Mouse (Mus musculus): ENCODE data around the gene Hexim1. TPM values are rescaled to one million over a fixed set of nuclear protein-coding genes. Genes with fewer than 3 reads are reported as not detected.

Hexim1 gene
- polyA plus RNA-seq (2014; fragmentation: Illumina TruSeq; extraction: RNeasy Lipid Tissue Mini Kit (QIAGEN cat#74804); ENCODE audit: low read depth, low replicate concordance): 42.3 TPM

DNA sequence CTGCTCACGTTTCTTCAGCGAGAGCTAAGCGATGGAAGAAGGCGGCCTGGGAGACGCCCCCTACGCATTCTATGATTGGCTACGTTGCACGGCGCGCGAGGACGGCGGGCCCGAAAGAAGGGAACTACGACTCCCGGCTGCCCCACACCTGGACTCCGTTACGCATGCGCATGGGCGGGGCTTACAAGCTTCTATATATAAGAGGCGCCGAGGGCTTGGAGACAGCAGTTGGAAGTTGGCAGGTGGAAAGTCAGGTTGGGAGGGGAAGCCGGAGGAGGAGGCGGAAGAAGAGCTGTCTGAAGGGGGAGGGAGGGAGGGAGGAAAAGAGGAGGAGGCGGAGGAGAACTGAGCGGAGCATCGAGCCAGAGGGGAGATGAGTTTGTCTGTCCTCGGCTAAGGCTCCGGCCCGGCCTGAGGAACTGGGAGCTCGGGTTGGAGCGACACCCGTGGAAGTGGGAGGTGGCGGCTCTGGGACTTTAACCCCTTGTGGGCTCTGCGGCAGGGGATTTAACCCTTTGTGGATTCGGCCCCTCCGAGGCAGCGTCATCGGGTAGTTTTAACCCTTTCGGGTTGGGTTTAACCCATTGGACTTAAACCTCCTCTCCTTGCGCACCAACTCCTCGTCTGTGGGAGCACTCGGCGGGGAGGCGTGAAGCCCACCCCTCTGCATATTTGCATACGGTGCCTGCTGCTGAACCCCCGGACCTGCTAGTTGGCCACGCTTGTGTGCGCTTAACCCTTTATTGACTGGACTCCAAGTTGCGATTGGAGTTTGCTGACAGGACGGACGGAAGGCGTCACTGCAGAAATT, at the start of gene Hexim1:
Hexim1 (plus strand) TSS at position 224 of the 811 bp plus-strand sequence.

DNA sequence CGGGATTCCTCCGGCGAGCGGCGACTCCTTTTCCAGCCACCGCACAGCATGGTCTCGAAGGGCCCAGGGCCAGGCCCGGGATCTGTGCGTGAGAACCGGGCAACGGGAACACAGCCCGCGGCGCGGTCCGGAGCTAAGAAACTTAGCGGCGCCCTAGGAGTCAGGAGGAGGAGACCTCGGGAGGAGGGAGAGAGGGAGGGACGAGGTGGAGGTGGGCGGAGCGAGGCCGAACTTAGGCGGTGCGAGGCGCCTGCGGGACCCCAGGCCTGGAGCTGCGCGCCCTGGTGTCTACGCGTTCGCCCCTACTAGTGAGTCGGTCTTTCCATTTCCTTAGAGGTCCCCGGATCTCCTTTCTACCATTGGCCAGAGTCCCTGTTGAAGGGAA, 14.6 kb upstream of the Hexim1 start, which contains the start of the genes Plcd3 and Acbd4:
Plcd3 (minus strand) TSS at position 178 of the 385 bp plus-strand sequence.
Acbd4 (plus strand) TSS at position 202 of the 385 bp plus-strand sequence.

DNA sequence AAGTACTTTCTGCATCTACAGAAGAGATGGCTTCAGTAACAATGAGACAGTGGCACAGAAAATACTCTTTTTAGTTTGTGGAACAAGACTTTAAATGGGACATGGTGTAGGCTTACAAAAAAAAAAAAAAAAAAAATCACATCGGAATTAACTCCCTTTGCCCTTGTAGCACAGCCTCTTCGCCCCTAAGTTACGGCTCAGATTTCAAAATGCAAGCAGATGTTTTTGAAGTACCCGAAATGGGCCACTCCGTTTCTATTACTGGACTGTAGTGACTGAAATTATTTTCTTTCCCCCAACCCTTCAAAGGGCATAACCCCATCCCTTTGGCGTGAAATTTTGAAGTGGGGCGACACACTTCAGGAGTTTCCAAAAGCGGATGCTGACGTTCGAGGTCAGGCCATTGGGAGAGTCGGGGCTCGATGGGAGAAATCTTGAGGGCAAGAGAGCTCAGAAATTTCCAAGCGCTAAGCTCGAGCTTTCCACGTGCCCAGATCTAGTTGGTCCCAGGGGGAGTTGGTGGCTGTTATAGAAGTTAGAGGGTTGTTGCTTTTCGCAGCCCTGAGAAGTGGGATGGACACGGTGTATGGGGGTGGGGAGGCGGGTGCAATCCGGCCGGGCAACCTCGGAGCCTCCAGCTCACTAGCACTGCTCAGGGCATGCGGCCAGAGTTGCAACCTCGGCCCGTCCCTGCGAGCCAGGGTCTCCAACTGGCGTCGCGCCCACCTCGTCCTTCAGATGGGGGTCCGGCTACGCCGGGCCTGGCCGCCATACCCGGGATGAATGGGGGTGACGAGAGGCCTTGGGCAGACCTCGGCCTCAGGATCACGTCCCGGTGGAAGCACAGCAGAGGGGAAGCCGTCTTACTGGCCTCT, 15.9 kb downstream of the Hexim1 start, which contains the start of gene Hexim2:
Hexim2 (plus strand) TSS at position 729 of the 875 bp plus-strand sequence.

Other genes with a start within 250 kb of the Hexim1 start
- gene Eftud2, start 235.2 kb upstream of the Hexim1 start, polyA plus RNA-seq (2014; fragmentation: Illumina TruSeq; extraction: RNeasy Lipid Tissue Mini Kit (QIAGEN cat#74804); ENCODE audit: low read depth, low replicate concordance): 21.4 TPM
- gene Ccdc103, start 235.0 kb upstream of the Hexim1 start, polyA plus RNA-seq (2014; fragmentation: Illumina TruSeq; extraction: RNeasy Lipid Tissue Mini Kit (QIAGEN cat#74804); ENCODE audit: low read depth, low replicate concordance): 0.97 TPM
- gene Fam187a, start 231.1 kb upstream of the Hexim1 start, polyA plus RNA-seq (2014; fragmentation: Illumina TruSeq; extraction: RNeasy Lipid Tissue Mini Kit (QIAGEN cat#74804); ENCODE audit: low read depth, low replicate concordance): not detected
- not detected for gene Gfap, start 215.3 kb upstream of the Hexim1 start, polyA plus RNA-seq (2014; fragmentation: Illumina TruSeq; extraction: RNeasy Lipid Tissue Mini Kit (QIAGEN cat#74804); ENCODE audit: low read depth, low replicate concordance)
- not detected for gene Kif18b, start 191.1 kb upstream of the Hexim1 start, polyA plus RNA-seq (2014; fragmentation: Illumina TruSeq; extraction: RNeasy Lipid Tissue Mini Kit (QIAGEN cat#74804); ENCODE audit: low read depth, low replicate concordance)
- gene C1ql1, start 169.5 kb upstream of the Hexim1 start, polyA plus RNA-seq (2014; fragmentation: Illumina TruSeq; extraction: RNeasy Lipid Tissue Mini Kit (QIAGEN cat#74804); ENCODE audit: low read depth, low replicate concordance): not detected
- 11.0 TPM for gene Nmt1, start 88.0 kb upstream of the Hexim1 start, polyA plus RNA-seq (2014; fragmentation: Illumina TruSeq; extraction: RNeasy Lipid Tissue Mini Kit (QIAGEN cat#74804); ENCODE audit: low read depth, low replicate concordance)
- gene Dcakd, start 87.9 kb upstream of the Hexim1 start, polyA plus RNA-seq (2014; fragmentation: Illumina TruSeq; extraction: RNeasy Lipid Tissue Mini Kit (QIAGEN cat#74804); ENCODE audit: low read depth, low replicate concordance): 17.1 TPM
- not detected for gene Plcd3, start 14.6 kb upstream of the Hexim1 start, polyA plus RNA-seq (2014; fragmentation: Illumina TruSeq; extraction: RNeasy Lipid Tissue Mini Kit (QIAGEN cat#74804); ENCODE audit: low read depth, low replicate concordance)
- gene Acbd4, start 14.5 kb upstream of the Hexim1 start, polyA plus RNA-seq (2014; fragmentation: Illumina TruSeq; extraction: RNeasy Lipid Tissue Mini Kit (QIAGEN cat#74804); ENCODE audit: low read depth, low replicate concordance): 5.1 TPM
- 0.44 TPM for gene Hexim2, start 16.2 kb downstream of the Hexim1 start, polyA plus RNA-seq (2014; fragmentation: Illumina TruSeq; extraction: RNeasy Lipid Tissue Mini Kit (QIAGEN cat#74804); ENCODE audit: low read depth, low replicate concordance)
- 2.1 TPM for gene Fmnl1, start 54.9 kb downstream of the Hexim1 start, polyA plus RNA-seq (2014; fragmentation: Illumina TruSeq; extraction: RNeasy Lipid Tissue Mini Kit (QIAGEN cat#74804); ENCODE audit: low read depth, low replicate concordance)
- gene 1700023F06Rik, start 92.3 kb downstream of the Hexim1 start, polyA plus RNA-seq (2014; fragmentation: Illumina TruSeq; extraction: RNeasy Lipid Tissue Mini Kit (QIAGEN cat#74804); ENCODE audit: low read depth, low replicate concordance): not detected
- gene Spata32, start 102.2 kb downstream of the Hexim1 start, polyA plus RNA-seq (2014; fragmentation: Illumina TruSeq; extraction: RNeasy Lipid Tissue Mini Kit (QIAGEN cat#74804); ENCODE audit: low read depth, low replicate concordance): not detected
- not detected for gene Map3k14, start 151.2 kb downstream of the Hexim1 start, polyA plus RNA-seq (2014; fragmentation: Illumina TruSeq; extraction: RNeasy Lipid Tissue Mini Kit (QIAGEN cat#74804); ENCODE audit: low read depth, low replicate concordance)
- 1.4 TPM for gene Arhgap27, start 247.5 kb downstream of the Hexim1 start, polyA plus RNA-seq (2014; fragmentation: Illumina TruSeq; extraction: RNeasy Lipid Tissue Mini Kit (QIAGEN cat#74804); ENCODE audit: low read depth, low replicate concordance)